Mouse (Mus musculus) C2C12 (cell line): ENCODE results near the gene Tchp.

Source experiments
- CEBPB ChIP-seq: IDR thresholded peaks from one replicate; pipeline ENCODE4 v1.6.1; 2011; ENCODE audit warnings: low read depth, mild to moderate bottlenecking, control low read depth, moderate library complexity
- CTCF ChIP-seq: IDR thresholded peaks from one replicate; pipeline ENCODE4 v1.5.1; 2011; ENCODE audit not compliant: control insufficient read depth, insufficient read depth, insufficient read length
- FOSL1 ChIP-seq: IDR thresholded peaks from one replicate; pipeline ENCODE4 v1.8.0; 2011; ENCODE audit warnings: mild to moderate bottlenecking, low read length; ENCODE audit not compliant: poor library complexity, insufficient read depth, severe bottlenecking
- MAX ChIP-seq: IDR thresholded peaks from one replicate; pipeline ENCODE4 v1.6.1; 2011; ENCODE audit warnings: mild to moderate bottlenecking, control low read depth
- MYOD1 ChIP-seq: IDR thresholded peaks from one replicate; pipeline ENCODE4 v1.6.1; 2011; ENCODE audit warnings: low read depth; ENCODE audit not compliant: control insufficient read depth, insufficient read length
- USF1 ChIP-seq: IDR thresholded peaks from one replicate; pipeline ENCODE4 v1.6.1; 2011; ENCODE audit warnings: low read depth, mild to moderate bottlenecking, control low read depth, moderate library complexity

GRCm38 (mm10) chr5:114745581-114745980, 38.0 kb downstream of the Tchp start:
- TF ChIP-seq CTCF, result no peak
- TF ChIP-seq FOSL1, result no peak
- TF ChIP-seq MAX, result no peak
- no peak for TF ChIP-seq USF1
- no peak for TF ChIP-seq MYOD1
- TF ChIP-seq CEBPB, result no peak
